Mouse (Mus musculus): ENCODE measurements around the gene Gm20738.
"Not testable (repeated sequence)": the region's sequence is repeated elsewhere in the genome, so short reads cannot be mapped to it uniquely, and the experiment has no call there.

Gene Gm20738

GRCm38 (mm10) chrY:37957511-37957910, at the start of gene Gm20738:
TSS of gene Gm20738 (plus strand) at chrY:37957811.
- DNase-seq (ENCODE audit: low spot score), result not testable (repeated sequence)
